In the genomic region with DNA sequence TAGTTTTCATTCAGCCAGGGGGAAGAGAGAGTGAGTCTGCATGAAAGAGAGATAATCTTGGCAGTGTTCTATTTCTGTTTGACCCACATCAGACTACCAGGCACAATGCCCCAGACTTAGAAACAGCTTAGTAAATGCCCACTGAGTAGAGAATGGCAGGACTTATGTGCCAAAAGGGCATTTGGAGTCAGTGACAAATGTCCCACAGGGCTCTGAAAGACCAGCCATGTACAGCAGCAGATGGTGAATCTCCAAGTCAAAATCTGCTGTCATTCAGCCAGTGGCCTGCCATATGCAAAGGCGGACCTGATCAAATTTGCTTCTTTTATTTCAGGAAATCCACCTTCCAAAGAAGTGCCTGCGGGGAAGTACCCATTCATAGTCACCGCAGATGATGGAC, we compare ENCODE assay signal across 16 mouse cellular contexts. TPM values are rescaled to one million over a fixed set of nuclear protein-coding genes. Genes with fewer than 3 reads are reported as not detected.
DNase-seq lines count a peak whose midpoint lies in the region; ATAC-seq lines count a peak whose summit lies in the region.
"Had no signal": no experiment of that assay in that cellular context is flagged by ENCODE, and none has a peak within 500 bp of the region (broad histone marks: within the 10 kb centered on the region; RNA-seq: fewer than 3 reads in every experiment).

No protein-coding gene starts in this region.

- no peak overlapping the region for H3K9ac ChIP-seq in hindbrain, embryonic 14.5 days
- H3K9ac ChIP-seq in hindbrain, embryonic 12.5 days = no peak overlapping the region
- H3K9ac ChIP-seq: embryonic facial prominence, embryonic 15.5 days; intestine, embryonic 15.5 days; liver, embryonic 13.5 days had no signal

- WGBS in hindbrain, embryonic 14.5 days = 75% methylated on average over 3 of the region's 3 CpGs
- WGBS in hindbrain, embryonic 12.5 days = 92% methylated on average over 3 of the region's 3 CpGs

- no peaks in the 10 kb centered on the region for H3K36me3 ChIP-seq in hindbrain, embryonic 14.5 days (replicated peaks; ENCODE audit: control insufficient read depth, insufficient read depth)
- no peaks in the 10 kb centered on the region for H3K36me3 ChIP-seq in hindbrain, embryonic 12.5 days
- H3K36me3 ChIP-seq: embryonic facial prominence, embryonic 15.5 days; intestine, embryonic 15.5 days; liver, embryonic 13.5 days had no signal

- H3K27ac ChIP-seq in hindbrain, embryonic 14.5 days = peak overlapping the region; percentile 48; the same call in 1 of the 2 replicates
- H3K27ac ChIP-seq in hindbrain, embryonic 12.5 days = no peak overlapping the region
- H3K27ac ChIP-seq: embryonic facial prominence, embryonic 15.5 days; intestine, embryonic 15.5 days; kidney, postnatal 0 days; liver, embryonic 13.5 days had no signal

- peak; percentile 54; the same call in 1 of the 2 replicates for ATAC-seq in hindbrain, embryonic 14.5 days (ENCODE audit: low FRiP score)
- ATAC-seq in hindbrain, embryonic 12.5 days (ENCODE audit: low FRiP score) = no peak
- ATAC-seq: CD4-positive, CD25-positive, alpha-beta regulatory T cell, adult 4 months; intestine, embryonic 15.5 days had no signal

- H3K4me2 ChIP-seq in hindbrain, embryonic 14.5 days (replicated peaks) = no peak overlapping the region
- H3K4me2 ChIP-seq in hindbrain, embryonic 12.5 days (replicated peaks) = no peak overlapping the region
- H3K4me2 ChIP-seq: embryonic facial prominence, embryonic 15.5 days; intestine, embryonic 15.5 days; liver, embryonic 13.5 days had no signal

- intact Hi-C loops in left cerebral cortex, postnatal 14 days (cut with DNase I) = no loop called here

- no peak for DNase-seq in hindbrain, embryonic 14.5 days (ENCODE audit: low spot score)
- DNase-seq in retina, adult 2 months (ENCODE audit: low read depth, low spot score) = peak; percentile 29
- DNase-seq in retina, embryonic 14.5 days (ENCODE audit: low spot score) = no peak
- DNase-seq in cerebellum, adult 8-10 months = peak; percentile 84
- no peak for DNase-seq in ovary, postnatal 36 days (ENCODE audit: low spot score)
- DNase-seq in left cerebral cortex, postnatal 14 days (ENCODE audit: low spot score in 2 of 2) = no peak
- DNase-seq: adrenal gland, adult 8-10 months; liver, embryonic 13.5 days; right cerebral cortex, postnatal 14 days; thymus, postnatal 36 days had no signal

- no peaks in the 10 kb centered on the region for H3K4me1 ChIP-seq in hindbrain, embryonic 14.5 days (replicated peaks; ENCODE audit: control insufficient read depth, insufficient read depth, low read length)
- H3K4me1 ChIP-seq in hindbrain, embryonic 12.5 days = 0 out of 2 replicates have a peak, but pooled peaks cover 4% of the 10 kb centered on the region
- H3K4me1 ChIP-seq: intestine, embryonic 15.5 days had no signal

- no peak overlapping the region for H3K4me3 ChIP-seq in hindbrain, embryonic 14.5 days (replicated peaks; ENCODE audit: low read length)
- H3K4me3 ChIP-seq in hindbrain, embryonic 12.5 days = no peak overlapping the region
- H3K4me3 ChIP-seq: embryonic facial prominence, embryonic 15.5 days; intestine, embryonic 15.5 days; liver, embryonic 13.5 days; myocyte had no signal

- H3K27me3 ChIP-seq in hindbrain, embryonic 14.5 days (ENCODE audit: control insufficient read depth, insufficient read depth, low read length) = no peaks in the 10 kb centered on the region
- H3K27me3 ChIP-seq in hindbrain, embryonic 12.5 days = no peaks in the 10 kb centered on the region
- H3K27me3 ChIP-seq: embryonic facial prominence, embryonic 15.5 days; intestine, embryonic 15.5 days; liver, embryonic 13.5 days had no signal

- no peaks in the 10 kb centered on the region for H3K9me3 ChIP-seq in hindbrain, embryonic 14.5 days (ENCODE audit: control insufficient read depth, low read length)
- H3K9me3 ChIP-seq in hindbrain, embryonic 12.5 days (replicated peaks) = no peaks in the 10 kb centered on the region
- H3K9me3 ChIP-seq: embryonic facial prominence, embryonic 15.5 days; intestine, embryonic 15.5 days; liver, embryonic 13.5 days had no signal

RNA-seq across cellular contexts. Expression of a gene that starts 36.1 kb away (rescaled TPM):
- 0.86 and 1.0 TPM in 2 replicates for polyA plus RNA-seq in hindbrain, embryonic 14.5 days (2014; fragmentation: Nextera tagmentation; extraction: Ambion mirVana)
- 1.5 and 1.6 TPM in 2 replicates for polyA plus RNA-seq in hindbrain, embryonic 12.5 days (2016; fragmentation: Nextera tagmentation; extraction: Ambion mirVana)
- total RNA-seq in left cerebral cortex, postnatal 14 days (2021) = 1 to 10 TPM; 3.2 to 6.5 TPM

Comparison
In these comparisons a context has a peak if more than half of its experiments do, and no peak if none do; other contexts are left out.
1. DNase-seq: peak in retina, adult 2 months (single experiment) and cerebellum, adult 8-10 months (single experiment); none in hindbrain, embryonic 14.5 days (single experiment), retina, embryonic 14.5 days (single experiment), ovary, postnatal 36 days (single experiment) and left cerebral cortex, postnatal 14 days (0 of 2).